Mouse (Mus musculus) limb, embryonic 14.5 days (tissue): ENCODE data around the gene Qrich2. TPM values are rescaled to one million over a fixed set of nuclear protein-coding genes. Genes with fewer than 3 reads are reported as not detected.

ENCODE experiments used
- ATAC-seq: fragments of 200-750 bp; cut with Nextera tagmentation; 2 replicates; pipeline ENCODE4 v1.8.0; 2017; ENCODE audit warnings: low read depth, moderate number of reproducible peaks, moderate TSS enrichment; ENCODE audit not compliant: low FRiP score
- DNase-seq: peaks from one replicate; pipeline ENCODE4 v3.0.0-alpha.2; 2015; ENCODE audit warnings: low spot score
- H3K27ac ChIP-seq: fragments of 300-500 bp; sonication (generic); replicated peaks from 2 replicates; pipeline ENCODE4 v1.5.1; 2014; ENCODE audit warnings: low read depth, mild to moderate bottlenecking, low read length, moderate library complexity, mixed read lengths
- H3K27me3 ChIP-seq: fragments of 300-500 bp; sonication (generic); 2 replicates; pipeline ENCODE4 v1.6.1; 2014; ENCODE audit warnings: low read length, mixed read lengths; ENCODE audit not compliant: control insufficient read depth, insufficient read depth
- H3K36me3 ChIP-seq: fragments of 300-500 bp; sonication (generic); 2 replicates; pipeline ENCODE4 v1.6.1; 2014; ENCODE audit warnings: mild to moderate bottlenecking, low read length, moderate library complexity, mixed read lengths; ENCODE audit not compliant: control insufficient read depth, insufficient read depth
- H3K4me1 ChIP-seq: fragments of 300-500 bp; sonication (generic); 2 replicates; pipeline ENCODE4 v1.6.1; 2014; ENCODE audit warnings: antibody characterized with exemption, low read length, mixed read lengths; ENCODE audit not compliant: control insufficient read depth, insufficient read depth
- H3K4me2 ChIP-seq: fragments of 300-500 bp; sonication (generic); replicated peaks from 2 replicates; pipeline ENCODE4 v1.6.1; 2014; ENCODE audit warnings: low read depth, mild to moderate bottlenecking, low read length, moderate library complexity; ENCODE audit not compliant: severe bottlenecking
- H3K4me3 ChIP-seq: fragments of 300-500 bp; sonication (generic); replicated peaks from 2 replicates; pipeline ENCODE4 v1.5.1; 2014; ENCODE audit warnings: low read length
- H3K9ac ChIP-seq: fragments of 300-500 bp; sonication (generic); 2 replicates; pipeline ENCODE4 v1.6.1; 2014; ENCODE audit warnings: mild to moderate bottlenecking, low read depth, low read length, moderate library complexity; ENCODE audit not compliant: severe bottlenecking
- H3K9me3 ChIP-seq: fragments of 300-500 bp; sonication (generic); 2 replicates; pipeline ENCODE4 v1.6.1; 2016; ENCODE audit warnings: low read length; ENCODE audit not compliant: control insufficient read depth
- POLR2A ChIP-seq: fragments of 200-500 bp; IDR thresholded peaks from 2 replicates; pipeline ENCODE4 v1.8.0; 2012; ENCODE audit warnings: inconsistent platforms, mild to moderate bottlenecking, moderate library complexity, borderline replicate concordance; ENCODE audit not compliant: insufficient read depth, insufficient read length; ENCODE audit errors: extremely low read depth
- WGBS: fragments of 180-500 bp; shearing (Covaris S2); extraction: QIAGEN DNeasy Blood & Tissue Kit; methylation state at CpG from one replicate; pipeline ENCODE4 v1.1.7; 2014; 5-methylcytosine and 5-hydroxymethylcytosine counted together
- polyA plus RNA-seq, 2 experiments: library from polyadenylated mRNA; depleted of rRNA in 1 of 2; stranded (reverse) in 1 of 2; unstranded in 1 of 2; fragments of >200 nt; fragmentation: Nextera tagmentation in 1 of 2; extraction: Ambion mirVana in 1 of 2; gene quantifications; 2 replicates each; pipeline versions ENCODE4 v1.2.1 to v1.2.3; 2012 to 2014

Gene Qrich2
- polyA plus RNA-seq, 2 experiments = 0.17 to 0.33 TPM

DNA sequence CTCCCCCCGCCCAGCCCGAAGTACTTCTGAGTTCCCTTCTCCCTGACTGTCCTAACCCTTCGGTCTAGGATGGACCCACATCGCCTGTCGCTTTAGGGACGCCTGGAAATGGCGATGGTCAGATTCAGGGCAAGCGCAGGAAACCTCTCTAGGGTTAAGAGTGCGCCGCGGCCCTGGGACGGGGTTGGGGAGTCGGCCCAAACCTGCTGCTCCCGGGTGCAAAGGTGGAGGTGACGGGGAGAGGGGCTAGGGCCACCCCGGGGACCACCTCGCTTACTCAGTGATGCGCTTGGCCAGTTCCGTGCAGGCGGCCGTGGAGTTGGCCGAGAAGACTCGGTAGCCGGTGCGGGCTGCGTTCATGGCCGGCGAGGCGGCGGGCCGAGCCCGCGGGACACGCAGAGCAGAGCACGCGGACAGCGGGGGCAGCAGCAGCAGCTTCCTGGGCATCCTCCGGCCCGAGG is 23.8 kb upstream of the Qrich2 start:
- Histone ChIP-seq H3K9ac (peak overlapping the region; percentile 88), H3K4me3 (peak overlapping the region; percentile 93), H3K27me3 (no peaks in the 10 kb centered on the region), H3K36me3 (peaks cover 26% of the 10 kb centered on the region), H3K4me1 (peaks cover 10% of the 10 kb centered on the region), H3K9me3 (no peaks in the 10 kb centered on the region), H3K27ac (peak overlapping the region; percentile 81), H3K4me2 (peak overlapping the region; percentile 79)
- no peak for TF ChIP-seq POLR2A
- WGBS = under 1% methylated on average over 36 of the region's 39 CpGs
- ATAC-seq (peak; percentile 24; the same call in 1 of the 2 replicates), DNase-seq (no peak)

GRCm38 (mm10) chr11:116488693-116489375 is 22.8 kb upstream of the Qrich2 start:
- WGBS = 76% methylated on average over 14 of the region's 14 CpGs
- Histone ChIP-seq H3K9me3 (no peaks in the 10 kb centered on the region), H3K4me3 (peak overlapping the region; percentile 93), H3K36me3 (peaks cover 36% of the 10 kb centered on the region), H3K4me2 (peak overlapping the region; percentile 79), H3K4me1 (peaks cover 10% of the 10 kb centered on the region), H3K27me3 (no peaks in the 10 kb centered on the region), H3K27ac (no peak overlapping the region), H3K9ac (peak overlapping the region; percentile 88)
- DNase-seq = no peak
- no peak for TF ChIP-seq POLR2A
- no peak for ATAC-seq

DNA sequence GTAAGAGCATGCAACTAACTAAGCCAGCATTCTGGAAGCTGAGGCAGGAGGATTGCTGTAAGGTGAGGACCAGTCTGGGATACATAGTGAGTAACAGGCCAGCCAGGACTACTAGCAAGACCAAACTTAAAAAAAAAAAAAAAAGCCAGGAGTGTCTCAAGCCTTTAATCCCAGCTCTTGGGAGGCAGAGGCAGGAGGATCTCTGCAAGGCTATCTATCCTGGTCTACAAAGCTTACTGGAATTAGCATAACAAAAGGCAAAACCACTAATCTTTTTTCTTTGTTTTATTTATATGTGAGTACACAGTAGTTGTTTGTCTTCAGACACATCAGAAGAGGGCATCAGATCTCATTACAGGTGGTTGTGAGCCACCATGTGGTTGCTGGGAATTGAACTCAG is 22.2 kb upstream of the Qrich2 start:
- ATAC-seq = no peak
- Histone ChIP-seq H3K4me2 (no peak overlapping the region), H3K9me3 (no peaks in the 10 kb centered on the region), H3K27ac (no peak overlapping the region), H3K36me3 (peaks cover 42% of the 10 kb centered on the region), H3K27me3 (no peaks in the 10 kb centered on the region), H3K4me1 (peaks cover 10% of the 10 kb centered on the region), H3K4me3 (no peak overlapping the region), H3K9ac (no peak overlapping the region)
- TF ChIP-seq POLR2A = no peak
- DNase-seq = no peak

DNA sequence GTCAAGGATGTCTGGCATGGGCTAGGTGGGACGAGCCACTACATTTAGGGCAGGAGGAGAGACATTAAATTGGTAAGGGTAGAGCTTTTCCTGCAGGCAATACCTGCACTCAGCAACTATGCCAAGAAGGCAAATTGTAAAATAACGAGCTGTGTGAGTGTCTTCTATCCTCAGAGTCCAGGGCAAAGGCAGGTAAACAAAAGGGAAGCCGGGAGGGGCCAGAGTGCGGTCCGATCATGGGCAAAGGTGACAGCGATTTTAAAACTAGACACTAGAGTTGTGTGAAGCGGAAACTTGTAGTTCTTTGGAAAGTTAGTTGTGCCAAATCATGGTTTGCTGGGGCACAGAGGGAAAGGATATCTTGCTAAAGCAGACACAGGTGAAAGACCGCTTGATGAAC is 18.2 kb upstream of the Qrich2 start:
- WGBS = 92% methylated on average over 8 of the region's 8 CpGs
- peaks cover 80% of the 10 kb centered on the region for H3K36me3 ChIP-seq
- DNase-seq = no peak
- H3K4me2 ChIP-seq = no peak overlapping the region
- ATAC-seq = no peak
- no peak for TF ChIP-seq POLR2A
- no peak overlapping the region for H3K9ac ChIP-seq
- no peaks in the 10 kb centered on the region for H3K9me3 ChIP-seq
- no peak overlapping the region for H3K4me3 ChIP-seq
- peaks cover 6% of the 10 kb centered on the region; the same call in 1 of the 2 replicates for H3K4me1 ChIP-seq
- no peaks in the 10 kb centered on the region for H3K27me3 ChIP-seq
- H3K27ac ChIP-seq = no peak overlapping the region

DNA sequence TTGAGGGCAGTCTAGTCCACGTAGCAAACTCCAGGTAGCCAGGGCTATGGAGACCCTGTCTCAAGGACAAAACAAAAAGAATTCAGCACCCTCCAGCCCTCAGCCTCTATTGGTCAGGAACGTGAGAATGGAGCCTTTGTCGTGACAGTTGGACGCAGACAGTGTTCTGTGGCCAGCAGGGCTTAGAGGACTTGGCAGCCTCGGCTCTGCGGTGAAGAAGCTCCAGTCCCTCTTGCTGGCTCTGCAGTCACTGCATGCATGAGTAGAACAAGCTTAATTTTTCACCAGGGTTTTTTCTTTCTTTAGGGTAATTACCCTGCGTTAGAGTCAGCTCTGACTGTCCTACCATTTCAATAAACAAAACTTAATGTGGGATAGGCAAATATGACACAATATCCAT is 15.7 kb upstream of the Qrich2 start:
- no peak for ATAC-seq
- H3K4me2 ChIP-seq = no peak overlapping the region
- no peak for DNase-seq
- no peaks in the 10 kb centered on the region for H3K27me3 ChIP-seq
- H3K36me3 ChIP-seq = peaks cover 92% of the 10 kb centered on the region
- H3K9ac ChIP-seq = no peak overlapping the region
- H3K27ac ChIP-seq = no peak overlapping the region
- 90% methylated on average over 7 of the region's 7 CpGs for WGBS
- no peak for TF ChIP-seq POLR2A
- H3K4me1 ChIP-seq = no peaks in the 10 kb centered on the region
- H3K4me3 ChIP-seq = no peak overlapping the region
- no peaks in the 10 kb centered on the region for H3K9me3 ChIP-seq

DNA sequence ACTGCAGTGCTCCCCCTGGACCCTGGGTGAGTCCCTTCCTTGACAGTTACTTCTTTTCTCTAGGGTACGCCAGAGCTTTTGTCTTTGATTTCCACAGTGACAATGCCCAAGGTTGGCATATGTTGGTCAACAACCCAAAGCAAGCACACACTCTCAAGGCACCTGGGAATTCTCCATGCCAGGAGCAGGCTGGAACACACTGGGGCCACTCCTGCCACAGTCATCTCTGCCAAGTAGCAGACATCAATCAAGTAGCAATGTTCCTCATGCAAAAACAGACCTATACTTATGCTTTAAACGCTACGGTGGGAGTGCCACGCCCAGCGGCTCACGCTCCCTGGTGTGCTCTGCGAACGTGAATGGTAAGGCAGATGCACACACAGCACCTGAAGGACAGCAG is 14.9 kb upstream of the Qrich2 start:
- H3K4me1 ChIP-seq = no peaks in the 10 kb centered on the region
- H3K27ac ChIP-seq = no peak overlapping the region
- H3K9ac ChIP-seq = no peak overlapping the region
- H3K27me3 ChIP-seq = no peaks in the 10 kb centered on the region
- no peak for DNase-seq
- ATAC-seq = no peak
- 96% methylated on average over 8 of the region's 8 CpGs for WGBS
- H3K4me2 ChIP-seq = no peak overlapping the region
- H3K4me3 ChIP-seq = no peak overlapping the region
- no peaks in the 10 kb centered on the region for H3K9me3 ChIP-seq
- no peak for TF ChIP-seq POLR2A
- peaks cover 95% of the 10 kb centered on the region for H3K36me3 ChIP-seq
